Mouse (Mus musculus) forebrain, postnatal 0 days (tissue): ENCODE measurements around the gene Crygd. TPM values are rescaled to one million over a fixed set of nuclear protein-coding genes. Genes with fewer than 3 reads are reported as not detected.

ENCODE experiments used
- ATAC-seq: fragments of 200-750 bp; cut with Nextera tagmentation; 2 replicates; pipeline ENCODE4 v1.8.0; 2017; ENCODE audit warnings: mild to moderate bottlenecking, moderate library complexity
- DNase-seq: peaks from one replicate; pipeline ENCODE4 v3.0.0-alpha.2; 2015
- H3K27ac ChIP-seq: fragments of 300-500 bp; sonication (generic); 2 replicates; pipeline ENCODE4 v1.5.1; 2014; ENCODE audit warnings: low read depth, mild to moderate bottlenecking, antibody characterized with exemption, low read length, moderate library complexity, mixed read lengths
- H3K27me3 ChIP-seq: fragments of 300-500 bp; sonication (generic); 2 replicates; pipeline ENCODE4 v1.6.1; 2014; ENCODE audit warnings: mild to moderate bottlenecking, low read length, mixed read lengths; ENCODE audit not compliant: insufficient read depth
- H3K36me3 ChIP-seq: fragments of 300-500 bp; sonication (generic); 2 replicates; pipeline ENCODE4 v1.6.1; 2014; ENCODE audit warnings: mild to moderate bottlenecking, moderate library complexity; ENCODE audit not compliant: insufficient read depth
- H3K4me1 ChIP-seq: fragments of 300-500 bp; sonication (generic); 2 replicates; pipeline ENCODE4 v1.6.1; 2014; ENCODE audit warnings: antibody characterized with exemption; ENCODE audit not compliant: insufficient read depth
- H3K4me2 ChIP-seq: fragments of 300-500 bp; sonication (generic); 2 replicates; pipeline ENCODE4 v1.6.1; 2014; ENCODE audit warnings: low read depth, mild to moderate bottlenecking, moderate library complexity
- H3K4me3 ChIP-seq: fragments of 300-500 bp; sonication (generic); 2 replicates; pipeline ENCODE4 v1.5.1; 2014; ENCODE audit warnings: low read depth, low read length, mixed read lengths
- H3K9ac ChIP-seq: fragments of 300-500 bp; sonication (generic); 2 replicates; pipeline ENCODE4 v1.6.1; 2014; ENCODE audit warnings: mild to moderate bottlenecking
- H3K9me3 ChIP-seq: fragments of 300-500 bp; sonication (generic); 2 replicates; pipeline ENCODE4 v1.6.1; 2016; ENCODE audit warnings: low read length
- CTCF ChIP-seq: sonication (generic); IDR thresholded peaks from 2 replicates; pipeline ENCODE4 v1.5.1; 2016; ENCODE audit warnings: antibody characterized with exemption, control low read depth, low read depth
- WGBS: fragments of 180-500 bp; shearing (Covaris S2); extraction: QIAGEN DNeasy Blood & Tissue Kit; methylation state at CpG from one replicate; pipeline ENCODE4 v1.1.7; 2014; 5-methylcytosine and 5-hydroxymethylcytosine counted together
- polyA plus RNA-seq: library from polyadenylated mRNA; unstranded; fragments of >200 nt; fragmentation: Nextera tagmentation; extraction: Ambion mirVana; gene quantifications from 2 replicates; pipeline ENCODE4 v1.2.1, GENCODE M21; 2015
- total RNA-seq: library from RNA; depleted of rRNA; stranded (reverse); fragments of >200 nt; gene quantifications from 2 replicates; pipeline ENCODE4 v1.2.3, GENCODE M21; 2014

The Crygd gene
- total and polyA plus RNA-seq, 2 experiments from 2014 or later = not detected

GRCm38 (mm10) chr1:65096953-65097352, 33.7 kb upstream of the Crygd start:
- H3K36me3 ChIP-seq = no peaks in the 10 kb centered on the region
- no peak for ATAC-seq
- no peak for DNase-seq
- H3K9ac ChIP-seq = no peak overlapping the region
- no peak overlapping the region for H3K27ac ChIP-seq
- H3K27me3 ChIP-seq = no peaks in the 10 kb centered on the region
- no peak overlapping the region for H3K4me3 ChIP-seq
- no peak for TF ChIP-seq CTCF
- WGBS = 90% methylated on average over 3 of the region's 3 CpGs
- H3K4me1 ChIP-seq = no peaks in the 10 kb centered on the region
- no peaks in the 10 kb centered on the region for H3K9me3 ChIP-seq
- H3K4me2 ChIP-seq = no peak overlapping the region

GRCm38 (mm10) chr1:65091566-65091965, 28.3 kb upstream of the Crygd start:
- Histone ChIP-seq H3K36me3 (no peaks in the 10 kb centered on the region), H3K4me3 (no peak overlapping the region), H3K27ac (no peak overlapping the region), H3K27me3 (no peaks in the 10 kb centered on the region), H3K4me2 (no peak overlapping the region), H3K4me1 (no peaks in the 10 kb centered on the region), H3K9me3 (no peaks in the 10 kb centered on the region), H3K9ac (no peak overlapping the region)
- ATAC-seq (no peak), DNase-seq (no peak)
- 89% methylated on average over 3 of the region's 3 CpGs for WGBS
- no peak for TF ChIP-seq CTCF

- ATAC-seq (no peak), DNase-seq (no peak)
- H3K27me3 ChIP-seq = no peaks in the 10 kb centered on the region
- H3K9ac ChIP-seq = no peak overlapping the region
- H3K4me2 ChIP-seq = no peak overlapping the region
- no peaks in the 10 kb centered on the region for H3K9me3 ChIP-seq
- H3K36me3 ChIP-seq = no peaks in the 10 kb centered on the region
- no peak overlapping the region for H3K27ac ChIP-seq
- H3K4me3 ChIP-seq = no peak overlapping the region
- no peak for TF ChIP-seq CTCF
- WGBS = 82% methylated on average over 2 of the region's 2 CpGs
- H3K4me1 ChIP-seq = no peaks in the 10 kb centered on the region
Measured at GRCm38 (mm10) chr1:65090370-65090769, 27.1 kb upstream of the Crygd start.

GRCm38 (mm10) chr1:65088567-65089356, 25.5 kb upstream of the Crygd start:
- 84% methylated on average over 6 of the region's 6 CpGs for WGBS
- H3K27me3 ChIP-seq = no peaks in the 10 kb centered on the region
- no peaks in the 10 kb centered on the region for H3K9me3 ChIP-seq
- DNase-seq = no peak
- H3K4me3 ChIP-seq = no peak overlapping the region
- no peaks in the 10 kb centered on the region for H3K4me1 ChIP-seq
- no peak for TF ChIP-seq CTCF
- H3K9ac ChIP-seq = no peak overlapping the region
- no peak overlapping the region for H3K4me2 ChIP-seq
- no peaks in the 10 kb centered on the region for H3K36me3 ChIP-seq
- no peak for ATAC-seq
- no peak overlapping the region for H3K27ac ChIP-seq

GRCm38 (mm10) chr1:65082188-65082587, 18.9 kb upstream of the Crygd start, which contains the start of gene Crygb:
Gene Crygb (minus strand): TSS chr1:65082288.
- DNase-seq (no peak), ATAC-seq (no peak)
- no peak within 1 kb of the TSS for H3K27ac ChIP-seq
- H3K9ac ChIP-seq = no peak within 1 kb of the TSS
- H3K4me1 ChIP-seq = no peaks in the 10 kb centered on the region
- WGBS = 27% methylated on average over 7 of the region's 7 CpGs
- H3K4me2 ChIP-seq = no peak within 1 kb of the TSS
- no peak for TF ChIP-seq CTCF
- H3K36me3 ChIP-seq = no peaks in the 10 kb centered on the region
- H3K4me3 ChIP-seq = no peak within 1 kb of the TSS
- H3K9me3 ChIP-seq = no peaks in the 10 kb centered on the region
- H3K27me3 ChIP-seq = no peaks in the 10 kb centered on the region

- H3K27ac ChIP-seq = no peak overlapping the region
- no peaks in the 10 kb centered on the region for H3K4me1 ChIP-seq
- WGBS = 19% methylated on average over 5 of the region's 5 CpGs
- H3K4me3 ChIP-seq = no peak overlapping the region
- H3K4me2 ChIP-seq = no peak overlapping the region
- no peak overlapping the region for H3K9ac ChIP-seq
- ATAC-seq (no peak), DNase-seq (no peak)
- H3K36me3 ChIP-seq = no peaks in the 10 kb centered on the region
- peak; percentile 56 for TF ChIP-seq CTCF
- H3K9me3 ChIP-seq = no peaks in the 10 kb centered on the region
- H3K27me3 ChIP-seq = no peaks in the 10 kb centered on the region
Measured at GRCm38 (mm10) chr1:65075607-65076006, 12.4 kb upstream of the Crygd start.

GRCm38 (mm10) chr1:65073589-65073988, 10.3 kb upstream of the Crygd start, which contains the start of gene Crygc:
Gene Crygc (minus strand): TSS chr1:65073689.
- DNase-seq (no peak), ATAC-seq (no peak)
- H3K27ac ChIP-seq = no peak within 1 kb of the TSS
- no peak within 1 kb of the TSS for H3K4me3 ChIP-seq
- H3K27me3 ChIP-seq = no peaks in the 10 kb centered on the region
- H3K9me3 ChIP-seq = no peaks in the 10 kb centered on the region
- no peak for TF ChIP-seq CTCF
- H3K4me2 ChIP-seq = no peak within 1 kb of the TSS
- H3K36me3 ChIP-seq = no peaks in the 10 kb centered on the region
- H3K4me1 ChIP-seq = no peaks in the 10 kb centered on the region
- no peak within 1 kb of the TSS for H3K9ac ChIP-seq
- 58% methylated on average over 6 of the region's 6 CpGs for WGBS
